Mouse (Mus musculus) ES-Bruce4 (cell line): Measurements from ENCODE around the gene Tor4a. TPM values are rescaled to one million over a fixed set of nuclear protein-coding genes. Genes with fewer than 3 reads are reported as not detected.

Experiments used
- H3K27ac ChIP-seq: 2 replicates; pipeline ENCODE4 v1.5.1; 2012; ENCODE audit warnings: low read length, inconsistent platforms; ENCODE audit not compliant: insufficient read depth
- H3K27me3 ChIP-seq: 2 replicates; pipeline ENCODE4 v1.6.1; 2012; ENCODE audit warnings: mild to moderate bottlenecking, low read length, inconsistent platforms; ENCODE audit not compliant: control insufficient read depth, poor library complexity, insufficient read depth, severe bottlenecking
- H3K36me3 ChIP-seq: 2 replicates; pipeline ENCODE4 v1.6.1; 2012; ENCODE audit warnings: inconsistent platforms, mild to moderate bottlenecking, low read length, moderate library complexity; ENCODE audit not compliant: control insufficient read depth, poor library complexity, insufficient read depth, severe bottlenecking
- H3K4me1 ChIP-seq: one replicate; pipeline ENCODE4 v1.8.1; 2011; ENCODE audit warnings: low read length; ENCODE audit not compliant: control insufficient read depth, insufficient read depth
- H3K4me3 ChIP-seq: 2 replicates; pipeline ENCODE4 v1.5.1; 2011; ENCODE audit warnings: low read depth, mild to moderate bottlenecking, low read length
- H3K9ac ChIP-seq: 2 replicates; pipeline ENCODE4 v1.6.1; 2012; ENCODE audit warnings: low read depth, mild to moderate bottlenecking, inconsistent platforms; ENCODE audit not compliant: poor library complexity, severe bottlenecking
- H3K9me3 ChIP-seq: replicated peaks from 2 replicates; pipeline ENCODE4 v1.6.1; 2012; ENCODE audit warnings: mild to moderate bottlenecking, low read length, inconsistent platforms; ENCODE audit not compliant: control insufficient read depth, poor library complexity, insufficient read depth, severe bottlenecking
- CTCF ChIP-seq: IDR thresholded peaks from one replicate; pipeline ENCODE4 v1.8.1; 2011; ENCODE audit warnings: low read depth, low read length
- EP300 ChIP-seq: IDR thresholded peaks from 2 replicates; pipeline ENCODE4 v1.6.1; 2011; ENCODE audit warnings: low read depth, low read length; ENCODE audit not compliant: insufficient read depth
- POLR2A ChIP-seq: IDR thresholded peaks from one replicate; pipeline ENCODE4 v1.8.1; 2011; ENCODE audit warnings: low read length; ENCODE audit not compliant: insufficient read depth
- polyA plus RNA-seq: library from polyadenylated mRNA; stranded (reverse); fragments of >200 nt; gene quantifications from 2 replicates; pipeline ENCODE4 v1.2.4, GENCODE M21; 2011; ENCODE audit warnings: low read depth; ENCODE audit not compliant: missing spikeins, insufficient read depth, insufficient read length

Tor4a gene
- 4.5 and 6.9 TPM in 2 replicates for polyA plus RNA-seq

DNA sequence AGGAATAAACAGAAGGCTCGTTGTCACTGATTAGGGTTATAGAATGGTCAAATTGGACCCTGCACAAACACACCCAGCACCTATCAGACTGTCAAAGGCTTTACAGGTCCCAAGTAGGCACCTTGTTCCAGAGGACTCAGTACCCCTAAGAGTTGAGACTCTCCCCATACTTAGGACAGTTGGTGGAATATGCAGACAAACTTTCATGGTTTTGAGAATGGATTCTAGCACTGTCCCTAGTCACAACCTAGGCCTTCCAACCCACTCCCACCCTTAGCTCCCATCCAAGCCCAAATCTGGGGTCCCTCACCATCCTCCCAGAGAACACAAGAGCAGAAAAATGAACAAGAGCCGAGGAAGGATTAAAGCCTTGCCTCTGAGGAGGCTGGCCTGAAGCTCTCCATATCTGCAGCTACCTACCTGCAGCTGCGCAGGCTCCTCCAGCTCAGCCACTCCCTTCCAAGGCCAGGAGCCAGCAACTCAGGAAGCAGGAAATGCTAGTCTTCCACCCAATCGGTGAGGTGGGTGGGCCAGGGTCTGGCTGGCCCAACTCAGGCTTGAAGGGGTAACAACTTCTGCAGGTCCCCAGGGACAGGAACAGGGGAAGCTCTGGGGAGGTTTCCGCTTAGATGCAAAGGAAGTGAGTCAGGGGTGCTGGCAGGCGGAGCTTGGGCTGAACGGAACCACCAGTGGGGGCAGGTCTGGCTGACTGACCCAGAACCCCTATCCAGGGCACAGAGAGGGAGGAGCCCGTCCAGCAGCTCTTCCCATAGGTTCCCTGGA, at the start of gene Tor4a:
Tor4a (minus strand) TSS at position 715 of the 783 bp plus-strand sequence.
- H3K27me3 ChIP-seq: no peaks in the 10 kb centered on the region
- no peaks in the 10 kb centered on the region for H3K9me3 ChIP-seq
- peak within 1 kb of the TSS; percentile 8 for H3K9ac ChIP-seq
- H3K36me3 ChIP-seq: peaks cover 15% of the 10 kb centered on the region
- H3K27ac ChIP-seq: peak within 1 kb of the TSS; percentile 68
- TF ChIP-seq EP300 (no peak), CTCF (no peak), POLR2A (no peak)
- peak within 1 kb of the TSS; percentile 55 for H3K4me3 ChIP-seq
- H3K4me1 ChIP-seq: no peaks in the 10 kb centered on the region

DNA sequence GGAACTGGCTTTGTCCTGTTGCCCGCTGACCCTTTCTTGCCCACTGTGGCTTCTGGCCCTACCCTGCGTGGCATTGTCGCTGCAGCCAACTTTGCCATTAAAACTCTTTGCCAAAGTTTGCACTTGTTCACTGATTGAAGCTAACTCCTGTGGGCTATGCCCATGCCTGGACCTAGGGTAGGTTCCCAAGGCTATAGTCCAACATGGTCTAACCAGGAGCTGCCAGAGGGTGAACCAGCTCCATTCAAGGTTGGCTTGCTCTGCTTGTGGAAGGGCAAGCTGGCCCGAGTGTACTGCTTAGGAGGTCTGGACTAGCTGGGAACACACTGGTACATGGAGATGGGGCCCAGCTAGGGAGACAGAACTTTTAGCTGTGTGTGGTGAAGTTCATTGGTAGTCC, 47.5 kb upstream of the Tor4a start:
- Histone ChIP-seq H3K9ac (no peak overlapping the region), H3K36me3 (0 out of 2 replicates have a peak, but pooled peaks cover 5% of the 10 kb centered on the region), H3K27ac (no peak overlapping the region), H3K4me1 (peaks cover 4% of the 10 kb centered on the region), H3K27me3 (no peaks in the 10 kb centered on the region), H3K4me3 (no peak overlapping the region), H3K9me3 (no peaks in the 10 kb centered on the region)
- TF ChIP-seq POLR2A (no peak), CTCF (no peak), EP300 (no peak)

DNA sequence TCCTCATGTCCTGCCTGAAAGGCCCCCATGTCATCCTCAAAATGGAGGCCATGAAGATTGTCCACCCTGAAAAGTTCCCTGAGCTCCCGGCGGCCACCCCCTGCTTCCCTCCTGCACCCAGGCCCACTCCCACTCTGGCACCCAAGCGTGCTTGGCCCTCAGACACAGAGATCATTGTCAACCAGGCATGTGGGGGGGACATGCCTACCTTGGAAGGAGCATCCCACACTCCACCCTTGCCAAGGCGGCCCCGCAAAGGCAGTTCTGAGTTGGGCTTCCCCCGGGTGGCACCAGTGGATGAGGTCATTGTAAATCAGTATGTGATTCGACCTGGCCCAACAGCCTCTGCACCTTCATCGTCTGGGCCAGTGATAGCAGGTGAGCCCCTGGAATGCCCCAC, 46.7 kb upstream of the Tor4a start:
- H3K4me1 ChIP-seq: peaks cover 4% of the 10 kb centered on the region
- TF ChIP-seq EP300 (no peak), CTCF (no peak), POLR2A (no peak)
- no peak overlapping the region for H3K27ac ChIP-seq
- H3K9ac ChIP-seq: no peak overlapping the region
- H3K4me3 ChIP-seq: no peak overlapping the region
- H3K27me3 ChIP-seq: no peaks in the 10 kb centered on the region
- H3K9me3 ChIP-seq: no peaks in the 10 kb centered on the region
- 0 out of 2 replicates have a peak, but pooled peaks cover 5% of the 10 kb centered on the region for H3K36me3 ChIP-seq

DNA sequence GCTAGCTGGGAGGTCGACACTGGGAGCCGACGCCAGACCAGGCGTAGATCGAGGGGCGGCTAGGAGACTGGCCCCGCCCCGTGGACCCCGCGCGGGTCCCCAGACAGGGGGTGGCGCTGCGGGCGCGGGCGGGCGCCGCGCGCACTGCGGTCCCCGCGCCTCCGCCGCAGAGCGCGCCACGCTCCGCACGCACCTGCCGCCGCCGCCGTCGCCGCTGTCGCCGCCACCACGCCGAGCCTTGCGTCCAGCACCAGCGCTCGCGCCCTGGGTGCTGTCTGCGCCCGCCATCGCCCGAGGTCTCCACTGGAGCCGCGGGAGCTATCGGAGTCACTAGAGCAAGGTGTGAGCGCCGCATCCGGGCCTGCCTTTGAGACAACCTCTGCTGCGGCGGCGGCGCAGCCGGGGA, 45.4 kb upstream of the Tor4a start, which contains the start of the genes Rnf208 and Cysrt1:
Rnf208 (plus strand) TSS at position 155 of the 406 bp plus-strand sequence.
Cysrt1 (minus strand) TSS at position 352 of the 406 bp plus-strand sequence.
- Histone ChIP-seq H3K27me3 (no peaks in the 10 kb centered on the region), H3K4me3 (peak within 1 kb of the TSS; percentile 71), H3K27ac (peak within 1 kb of the TSS; percentile 14), H3K36me3 (no peaks in the 10 kb centered on the region), H3K9me3 (no peaks in the 10 kb centered on the region), H3K9ac (peak within 1 kb of the TSS; percentile 81), H3K4me1 (peaks cover 11% of the 10 kb centered on the region)
- TF ChIP-seq CTCF (no peak), EP300 (no peak), POLR2A (no peak)

DNA sequence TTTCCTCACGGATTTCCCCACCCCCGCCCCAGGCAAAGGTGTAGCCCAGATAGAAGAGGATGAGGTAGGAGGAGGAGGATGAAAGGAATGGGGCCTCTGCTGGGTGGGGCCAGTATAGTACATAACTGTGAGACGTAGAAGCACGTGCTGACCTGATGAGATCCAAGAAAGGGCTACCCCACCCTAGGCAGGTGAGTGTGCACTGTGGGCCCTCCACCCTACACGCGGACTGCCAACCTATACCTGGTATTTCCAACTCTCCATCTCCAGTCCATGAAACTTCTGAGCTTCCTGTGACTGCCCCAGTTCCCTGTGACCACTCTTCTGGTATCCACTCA, 44.7 kb upstream of the Tor4a start:
- Histone ChIP-seq H3K4me1 (peaks cover 14% of the 10 kb centered on the region), H3K36me3 (no peaks in the 10 kb centered on the region), H3K4me3 (peak overlapping the region; percentile 71), H3K27ac (peak overlapping the region; percentile 14; the same call in 1 of the 2 replicates), H3K27me3 (no peaks in the 10 kb centered on the region), H3K9me3 (no peaks in the 10 kb centered on the region), H3K9ac (peak overlapping the region; percentile 81)
- no peak for TF ChIP-seq POLR2A
- no peak for TF ChIP-seq EP300
- no peak for TF ChIP-seq CTCF
